Mouse (Mus musculus): Measurements from ENCODE around the gene Gmppa.

DNA sequence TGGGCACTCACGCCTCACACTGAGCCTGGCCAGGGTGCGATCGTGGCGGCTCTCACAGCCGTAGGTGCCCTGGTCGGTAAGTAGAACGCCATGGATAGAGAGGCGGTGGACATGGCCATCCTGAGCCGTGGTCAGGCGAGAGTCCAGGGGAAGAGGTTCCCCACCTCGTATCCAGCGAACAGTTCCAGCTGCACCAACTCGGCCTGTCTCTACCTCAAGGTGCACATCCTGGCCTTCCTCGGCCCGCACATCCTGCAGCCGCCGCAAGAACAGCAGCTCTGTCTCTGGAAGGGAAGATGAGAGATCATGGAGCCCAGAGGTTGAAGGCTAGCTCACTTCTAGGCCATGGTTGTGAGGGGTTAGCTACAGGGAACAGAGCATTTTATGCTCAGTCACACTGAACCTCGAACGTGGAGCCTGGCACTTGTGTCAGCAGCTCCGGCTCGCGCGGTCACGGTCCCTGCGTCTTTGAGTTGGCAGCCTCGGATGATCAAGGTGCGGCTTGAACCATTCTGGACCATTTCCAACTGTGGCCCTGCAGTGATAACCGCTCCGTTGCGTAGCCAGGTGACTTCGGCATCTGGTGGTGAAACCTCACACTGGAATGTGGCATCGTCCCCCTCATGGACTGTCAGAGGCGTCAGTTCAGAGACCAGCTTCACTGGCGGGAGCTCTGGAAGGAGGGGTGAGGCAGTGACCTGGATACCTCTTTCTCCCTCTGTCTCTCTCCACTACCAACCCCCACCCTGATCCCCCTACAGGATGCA, 55.2 kb downstream of the Gmppa start:
- no peak for TF ChIP-seq POLR2A (IDR thresholded peaks at IDR 0.05; ENCODE audit: control insufficient read depth, low read depth, low read length)
- no peak for TF ChIP-seq CTCF (IDR thresholded peaks at IDR 0.05; ENCODE audit: control insufficient read depth, insufficient read depth, insufficient replicate concordance, low read depth, low read length)
